Mouse (Mus musculus) limb, embryonic 14.5 days (tissue): ENCODE measurements around the gene B4galt2. TPM values are rescaled to one million over a fixed set of nuclear protein-coding genes. Genes with fewer than 3 reads are reported as not detected.

Experiments used
- ATAC-seq: fragments of 200-750 bp; cut with Nextera tagmentation; 2 replicates; pipeline ENCODE4 v1.8.0; 2017; ENCODE audit warnings: low read depth, moderate number of reproducible peaks, moderate TSS enrichment; ENCODE audit not compliant: low FRiP score
- DNase-seq: peaks from one replicate; pipeline ENCODE4 v3.0.0-alpha.2; 2015; ENCODE audit warnings: low spot score
- H3K27ac ChIP-seq: fragments of 300-500 bp; sonication (generic); replicated peaks from 2 replicates; pipeline ENCODE4 v1.5.1; 2014; ENCODE audit warnings: low read depth, mild to moderate bottlenecking, low read length, moderate library complexity, mixed read lengths
- H3K27me3 ChIP-seq: fragments of 300-500 bp; sonication (generic); 2 replicates; pipeline ENCODE4 v1.6.1; 2014; ENCODE audit warnings: low read length, mixed read lengths; ENCODE audit not compliant: control insufficient read depth, insufficient read depth
- H3K36me3 ChIP-seq: fragments of 300-500 bp; sonication (generic); 2 replicates; pipeline ENCODE4 v1.6.1; 2014; ENCODE audit warnings: mild to moderate bottlenecking, low read length, moderate library complexity, mixed read lengths; ENCODE audit not compliant: control insufficient read depth, insufficient read depth
- H3K4me1 ChIP-seq: fragments of 300-500 bp; sonication (generic); 2 replicates; pipeline ENCODE4 v1.6.1; 2014; ENCODE audit warnings: antibody characterized with exemption, low read length, mixed read lengths; ENCODE audit not compliant: control insufficient read depth, insufficient read depth
- H3K4me2 ChIP-seq: fragments of 300-500 bp; sonication (generic); replicated peaks from 2 replicates; pipeline ENCODE4 v1.6.1; 2014; ENCODE audit warnings: low read depth, mild to moderate bottlenecking, low read length, moderate library complexity; ENCODE audit not compliant: severe bottlenecking
- H3K4me3 ChIP-seq: fragments of 300-500 bp; sonication (generic); replicated peaks from 2 replicates; pipeline ENCODE4 v1.5.1; 2014; ENCODE audit warnings: low read length
- H3K9ac ChIP-seq: fragments of 300-500 bp; sonication (generic); 2 replicates; pipeline ENCODE4 v1.6.1; 2014; ENCODE audit warnings: mild to moderate bottlenecking, low read depth, low read length, moderate library complexity; ENCODE audit not compliant: severe bottlenecking
- H3K9me3 ChIP-seq: fragments of 300-500 bp; sonication (generic); 2 replicates; pipeline ENCODE4 v1.6.1; 2016; ENCODE audit warnings: low read length; ENCODE audit not compliant: control insufficient read depth
- POLR2A ChIP-seq: fragments of 200-500 bp; IDR thresholded peaks from 2 replicates; pipeline ENCODE4 v1.8.0; 2012; ENCODE audit warnings: inconsistent platforms, mild to moderate bottlenecking, moderate library complexity, borderline replicate concordance; ENCODE audit not compliant: insufficient read depth, insufficient read length; ENCODE audit errors: extremely low read depth
- WGBS: fragments of 180-500 bp; shearing (Covaris S2); extraction: QIAGEN DNeasy Blood & Tissue Kit; methylation state at CpG from one replicate; pipeline ENCODE4 v1.1.7; 2014; 5-methylcytosine and 5-hydroxymethylcytosine counted together
- polyA plus RNA-seq, 2 experiments: library from polyadenylated mRNA; depleted of rRNA in 1 of 2; stranded (reverse) in 1 of 2; unstranded in 1 of 2; fragments of >200 nt; fragmentation: Nextera tagmentation in 1 of 2; extraction: Ambion mirVana in 1 of 2; gene quantifications; 2 replicates each; pipeline versions ENCODE4 v1.2.1 to v1.2.3; 2012 to 2014

Gene B4galt2
- polyA plus RNA-seq, 2 experiments = 43.4 to 95.4 TPM

DNA sequence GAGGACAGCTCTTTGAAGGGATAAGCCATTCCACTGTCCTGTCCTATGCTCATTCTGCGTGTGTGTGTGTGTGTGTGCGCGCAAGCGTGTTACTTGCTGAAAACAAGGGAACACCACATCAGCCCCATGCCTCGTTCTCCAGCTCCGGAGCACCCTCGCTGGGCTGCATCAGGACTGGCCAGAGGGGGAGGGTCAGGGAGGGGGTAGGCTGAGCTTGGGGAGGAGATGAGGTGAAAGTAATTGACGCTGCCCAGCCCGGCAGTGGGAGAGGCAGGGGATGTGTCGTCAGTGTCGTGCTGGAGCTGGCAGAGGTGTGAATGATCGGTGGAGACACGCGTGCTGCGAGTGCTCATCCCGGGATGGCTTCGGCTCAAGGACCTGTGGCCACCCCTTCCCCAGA lies 34.2 kb downstream of the B4galt2 start:
- Histone ChIP-seq H3K4me3 (no peak overlapping the region), H3K9ac (no peak overlapping the region), H3K36me3 (peaks cover 15% of the 10 kb centered on the region), H3K4me2 (no peak overlapping the region), H3K9me3 (no peaks in the 10 kb centered on the region), H3K27me3 (no peaks in the 10 kb centered on the region), H3K27ac (no peak overlapping the region), H3K4me1 (no peaks in the 10 kb centered on the region)
- 61% methylated on average over 17 of the region's 17 CpGs for WGBS
- DNase-seq (no peak), ATAC-seq (no peak)
- no peak for TF ChIP-seq POLR2A

DNA sequence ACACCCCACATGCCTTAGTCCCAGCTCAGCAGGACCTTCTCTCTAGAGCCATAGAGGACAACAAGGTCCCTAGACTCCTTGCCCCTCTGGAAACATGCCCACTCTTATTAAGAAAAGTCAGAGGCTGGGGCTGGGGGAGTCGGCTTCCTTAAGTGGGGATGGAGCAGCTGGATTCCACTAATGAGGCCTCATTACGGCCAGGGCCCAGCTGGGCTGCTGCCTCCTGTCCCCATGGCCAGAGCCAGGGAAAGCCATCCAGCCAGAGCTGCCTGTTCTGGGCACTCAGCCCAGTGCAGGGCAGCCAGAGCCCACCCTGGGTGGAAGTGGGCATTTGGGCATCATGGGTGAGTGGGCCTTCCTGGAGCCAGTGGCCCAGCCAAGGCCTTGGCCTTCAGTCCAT lies 36.3 kb downstream of the B4galt2 start:
- H3K9ac ChIP-seq = no peak overlapping the region
- WGBS = 18% methylated on average over 2 of the region's 2 CpGs

DNA sequence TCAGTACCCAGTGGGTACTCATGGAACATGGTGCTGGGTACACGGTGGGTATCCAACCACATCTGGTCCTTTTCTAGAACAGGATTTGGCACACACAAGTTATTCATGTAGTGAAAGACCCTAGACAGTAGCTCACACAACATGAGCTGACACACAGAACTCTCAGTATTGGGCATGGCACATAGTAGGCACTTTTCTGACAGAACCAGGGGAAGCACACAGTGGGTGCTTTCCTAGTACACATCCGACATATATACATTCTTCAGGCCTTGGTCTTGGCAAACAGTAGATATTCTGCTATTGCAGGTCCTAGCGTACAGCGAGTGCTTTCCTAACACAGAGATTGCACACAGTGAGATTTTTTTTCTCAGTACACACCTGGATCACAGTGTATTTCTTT lies 37.0 kb downstream of the B4galt2 start:
- H3K27me3 ChIP-seq = no peaks in the 10 kb centered on the region
- H3K4me3 ChIP-seq = no peak overlapping the region
- DNase-seq (no peak), ATAC-seq (no peak)
- peaks cover 21% of the 10 kb centered on the region for H3K36me3 ChIP-seq
- no peak overlapping the region for H3K27ac ChIP-seq
- no peaks in the 10 kb centered on the region for H3K4me1 ChIP-seq
- 97% methylated on average over 4 of the region's 4 CpGs for WGBS
- no peak overlapping the region for H3K4me2 ChIP-seq
- TF ChIP-seq POLR2A = no peak
- no peaks in the 10 kb centered on the region for H3K9me3 ChIP-seq
- H3K9ac ChIP-seq = no peak overlapping the region

More for the DNA sequence above, 36.3 kb downstream of the B4galt2 start:
- Histone ChIP-seq H3K36me3 (peaks cover 21% of the 10 kb centered on the region), H3K9me3 (no peaks in the 10 kb centered on the region), H3K4me3 (no peak overlapping the region), H3K27ac (no peak overlapping the region), H3K4me2 (no peak overlapping the region), H3K4me1 (no peaks in the 10 kb centered on the region), H3K27me3 (no peaks in the 10 kb centered on the region)
- TF ChIP-seq POLR2A = no peak
- ATAC-seq (no peak), DNase-seq (no peak)

DNA sequence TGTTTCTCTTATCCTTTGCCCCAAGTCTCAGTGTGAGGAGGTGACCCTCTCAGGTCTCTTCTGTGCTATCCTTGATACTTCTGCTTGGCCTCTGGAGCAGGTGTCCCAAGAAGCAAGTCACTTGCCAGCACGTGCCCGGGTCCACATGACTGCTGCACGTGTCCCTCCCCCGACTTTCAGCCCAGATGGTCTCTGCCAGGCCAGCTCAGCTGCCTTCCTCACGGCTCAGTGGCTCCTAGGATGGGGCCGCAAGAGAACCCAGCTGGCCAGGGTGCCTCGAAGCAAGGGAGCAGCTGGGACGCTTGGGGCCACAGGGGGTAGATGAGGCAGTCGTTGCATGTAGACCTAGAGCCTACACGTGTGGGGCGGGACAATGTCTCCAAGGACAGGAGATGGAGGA lies 38.0 kb downstream of the B4galt2 start:
- 80% methylated on average over 11 of the region's 11 CpGs for WGBS
- peaks cover 24% of the 10 kb centered on the region for H3K36me3 ChIP-seq
- no peak overlapping the region for H3K4me2 ChIP-seq
- H3K9me3 ChIP-seq = no peaks in the 10 kb centered on the region
- no peak overlapping the region for H3K9ac ChIP-seq
- no peak for DNase-seq
- no peaks in the 10 kb centered on the region for H3K4me1 ChIP-seq
- no peak for TF ChIP-seq POLR2A
- H3K27ac ChIP-seq = no peak overlapping the region
- H3K4me3 ChIP-seq = no peak overlapping the region
- no peaks in the 10 kb centered on the region for H3K27me3 ChIP-seq
- ATAC-seq = no peak

DNA sequence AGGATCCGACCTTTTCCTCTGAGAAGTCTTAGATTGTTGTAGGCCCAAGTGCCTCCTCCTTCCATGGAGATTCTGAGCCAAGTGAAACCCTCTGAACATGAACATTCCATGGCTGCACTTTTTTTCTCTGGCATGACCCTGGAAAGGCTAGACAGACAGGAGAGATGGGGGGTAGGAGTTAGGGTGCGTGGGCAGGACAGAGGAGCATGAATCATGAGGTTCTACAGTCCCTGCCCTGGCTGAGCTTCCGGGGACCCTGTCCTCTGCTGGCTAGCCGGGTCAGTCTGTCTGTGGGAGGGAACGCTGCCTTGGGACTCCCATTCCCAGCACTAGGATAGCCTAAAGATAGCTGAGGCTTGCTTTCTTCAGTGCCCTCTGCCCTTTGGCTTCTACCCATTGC lies 38.8 kb downstream of the B4galt2 start:
- no peaks in the 10 kb centered on the region for H3K27me3 ChIP-seq
- no peak overlapping the region for H3K27ac ChIP-seq
- H3K4me3 ChIP-seq = no peak overlapping the region
- H3K4me2 ChIP-seq = no peak overlapping the region
- H3K4me1 ChIP-seq = no peaks in the 10 kb centered on the region
- H3K36me3 ChIP-seq = peaks cover 25% of the 10 kb centered on the region
- no peaks in the 10 kb centered on the region for H3K9me3 ChIP-seq
- 83% methylated on average over 5 of the region's 5 CpGs for whole genome bisulfite sequencing
- DNase-seq (no peak), ATAC-seq (no peak)
- H3K9ac ChIP-seq = no peak overlapping the region
- no peak for TF ChIP-seq POLR2A

DNA sequence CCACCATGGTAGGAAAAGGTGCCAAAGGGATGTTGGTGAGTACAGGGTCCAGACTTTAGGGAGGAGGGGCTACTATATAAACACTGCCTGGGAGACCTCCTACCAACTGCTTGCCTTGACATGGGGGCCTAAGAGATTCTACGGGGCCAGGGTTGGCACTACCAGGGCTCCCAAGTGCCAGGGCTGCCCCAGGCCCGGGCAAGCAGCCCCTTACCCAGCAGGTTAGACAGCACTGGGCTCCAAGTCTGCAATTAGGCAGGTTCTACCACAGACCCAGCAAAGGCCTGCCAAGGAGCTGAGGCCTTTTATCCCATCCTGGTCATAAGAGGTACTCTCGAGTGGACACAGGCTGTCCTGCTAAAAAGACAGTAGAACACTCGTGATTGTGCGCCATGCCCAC lies 40.2 kb downstream of the B4galt2 start:
- Histone ChIP-seq H3K27ac (no peak overlapping the region), H3K4me3 (no peak overlapping the region), H3K4me1 (no peaks in the 10 kb centered on the region), H3K9ac (no peak overlapping the region), H3K36me3 (peaks cover 17% of the 10 kb centered on the region), H3K4me2 (no peak overlapping the region), H3K27me3 (no peaks in the 10 kb centered on the region), H3K9me3 (no peaks in the 10 kb centered on the region)
- DNase-seq (no peak), ATAC-seq (no peak)
- TF ChIP-seq POLR2A = no peak
- WGBS = 95% methylated on average over 5 of the region's 5 CpGs
